Mouse (Mus musculus) cerebellum, adult 9-10 months (tissue): ENCODE results near the gene Kif1b.

Experiments
- DNase-seq: peaks from one replicate; pipeline ENCODE4 v3.0.0; 2022

The Kif1b gene

GRCm38 (mm10) chr4:149131789-149132565, 175.5 kb downstream of the Kif1b start:
- DNase-seq, result no peak

DNA sequence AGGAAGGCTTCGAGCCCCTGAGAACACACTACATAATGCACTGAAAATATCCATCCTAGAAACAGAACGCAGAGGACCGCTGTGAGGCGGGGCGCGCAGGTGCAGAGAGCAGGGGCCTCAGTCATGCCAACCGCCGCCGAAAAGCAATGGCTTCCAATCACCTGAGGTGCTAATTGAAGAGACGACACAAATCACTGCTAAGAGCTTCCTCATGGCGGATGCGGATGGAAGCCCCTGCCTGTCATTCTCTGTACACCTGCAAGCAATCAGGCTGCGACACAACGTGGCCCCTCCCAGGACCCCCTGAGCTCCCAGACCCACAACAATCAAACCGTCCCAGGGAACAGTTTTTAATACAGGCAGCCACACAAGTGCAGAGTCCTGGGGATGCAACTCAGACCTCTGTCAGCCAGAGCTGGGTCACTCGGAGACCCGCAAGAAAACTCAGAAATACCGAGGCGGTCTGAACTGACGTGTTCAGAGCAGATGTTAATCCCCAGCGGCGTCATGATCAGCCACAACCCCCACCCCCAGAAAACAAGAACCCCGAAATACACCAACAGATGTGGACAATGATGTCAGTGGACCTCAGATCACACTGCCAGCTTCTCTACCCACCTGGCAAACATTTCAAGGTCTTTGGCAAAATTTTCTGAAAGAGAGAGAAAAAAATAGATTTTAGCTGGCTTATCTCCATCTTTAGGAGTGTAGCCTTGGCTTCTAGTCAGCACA, 176.3 kb downstream of the Kif1b start:
- no peak for DNase-seq

GRCm38 (mm10) chr4:149128467-149128866, 179.0 kb downstream of the Kif1b start:
- DNase-seq, result no peak

DNA sequence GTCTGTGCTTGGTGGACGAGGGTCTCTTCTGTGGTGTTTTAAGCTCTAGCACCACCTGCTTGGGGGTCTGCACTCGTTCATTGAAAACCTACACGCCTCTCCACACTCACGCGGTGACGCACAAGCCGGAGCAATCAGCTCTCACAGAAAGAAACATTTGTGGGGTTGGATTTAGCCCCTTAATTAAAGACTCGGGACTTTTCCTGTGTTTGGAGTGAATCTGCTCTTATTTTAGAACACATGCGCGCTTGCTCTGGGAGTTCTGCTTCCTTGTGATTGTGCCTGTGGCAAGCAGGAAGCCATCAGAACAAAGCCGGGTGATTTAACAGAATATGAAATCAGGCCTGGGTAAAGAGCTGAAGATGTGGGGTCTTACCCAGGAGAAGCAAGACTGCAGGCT, 180.8 kb downstream of the Kif1b start, which contains the start of gene Cort:
TSS of gene Cort (minus strand) at position 101 of the 400 bp plus-strand sequence.
- no peak for DNase-seq
